Mouse (Mus musculus) stomach, postnatal 0 days (tissue): ENCODE data around the gene Tigd4. TPM values are rescaled to one million over a fixed set of nuclear protein-coding genes. Genes with fewer than 3 reads are reported as not detected.

Experiments used
- ATAC-seq: fragments of 200-750 bp; cut with Nextera tagmentation; 2 replicates; pipeline ENCODE4 v1.8.0; 2017; ENCODE audit not compliant: low FRiP score, low TSS enrichment
- DNase-seq: peaks from one replicate; pipeline ENCODE4 v3.0.0-alpha.2; 2016; ENCODE audit warnings: low spot score
- H3K27ac ChIP-seq: fragments of 300-500 bp; sonication (generic); replicated peaks from 2 replicates; pipeline ENCODE4 v1.5.1; 2014; ENCODE audit warnings: mild to moderate bottlenecking, control low read depth
- H3K27me3 ChIP-seq: fragments of 300-500 bp; sonication (generic); 2 replicates; pipeline ENCODE4 v1.6.1; 2014; ENCODE audit warnings: low read length; ENCODE audit not compliant: control insufficient read depth, insufficient read depth
- H3K36me3 ChIP-seq: fragments of 300-500 bp; sonication (generic); 2 replicates; pipeline ENCODE4 v1.6.1; 2014; ENCODE audit warnings: low read length, mixed read lengths; ENCODE audit not compliant: control insufficient read depth, insufficient read depth
- H3K4me1 ChIP-seq: fragments of 300-500 bp; sonication (generic); replicated peaks from 2 replicates; pipeline ENCODE4 v1.6.1; 2014; ENCODE audit warnings: antibody characterized with exemption; ENCODE audit not compliant: control insufficient read depth, insufficient read depth
- H3K4me2 ChIP-seq: fragments of 300-500 bp; sonication (generic); replicated peaks from 2 replicates; pipeline ENCODE4 v1.6.1; 2014; ENCODE audit warnings: low read depth, mild to moderate bottlenecking, control low read depth, moderate library complexity
- H3K4me3 ChIP-seq: fragments of 300-500 bp; sonication (generic); 2 replicates; pipeline ENCODE4 v1.5.1; 2014; ENCODE audit warnings: low read depth, low read length, control low read depth
- H3K9ac ChIP-seq: fragments of 300-500 bp; sonication (generic); 2 replicates; pipeline ENCODE4 v1.6.1; 2014; ENCODE audit warnings: mild to moderate bottlenecking, low read length, control low read depth, mixed read lengths
- H3K9me3 ChIP-seq: fragments of 300-500 bp; sonication (generic); 2 replicates; pipeline ENCODE4 v1.6.1; 2016; ENCODE audit warnings: low read length; ENCODE audit not compliant: control insufficient read depth
- CTCF ChIP-seq: IDR thresholded peaks from 2 replicates; pipeline ENCODE4 v1.5.1; 2016; ENCODE audit warnings: antibody characterized with exemption, low read depth, mild to moderate bottlenecking, moderate library complexity
- EP300 ChIP-seq: optimal IDR thresholded peaks from 2 replicates; pipeline ENCODE3; 2016; ENCODE audit warnings: antibody characterized with exemption
- WGBS: fragments of 180-500 bp; shearing (Covaris S2); extraction: QIAGEN DNeasy Blood & Tissue Kit; methylation state at CpG from one replicate; pipeline ENCODE4 v1.1.7; 2014; 5-methylcytosine and 5-hydroxymethylcytosine counted together
- polyA plus RNA-seq: library from polyadenylated mRNA; unstranded; fragments of >200 nt; fragmentation: Nextera tagmentation; extraction: Ambion mirVana; gene quantifications from 2 replicates; pipeline ENCODE4 v1.2.1, GENCODE M21; 2015

Tigd4 gene
- polyA plus RNA-seq, 1 experiment from 2014 or later, result 0.15 TPM

GRCm38 (mm10) chr3:84601870-84602495 lies 8.6 kb downstream of the Tigd4 start:
- Histone ChIP-seq H3K4me2 (no peak overlapping the region), H3K9ac (no peak overlapping the region), H3K27ac (peak overlapping the region; percentile 82), H3K36me3 (no peaks in the 10 kb centered on the region), H3K27me3 (no peaks in the 10 kb centered on the region), H3K9me3 (no peaks in the 10 kb centered on the region), H3K4me1 (no peaks in the 10 kb centered on the region), H3K4me3 (no peak overlapping the region)
- TF ChIP-seq CTCF (no peak), EP300 (no peak)
- ATAC-seq (no peak), DNase-seq (no peak)
- WGBS, result 57% methylated on average over 9 of the region's 9 CpGs

GRCm38 (mm10) chr3:84602759-84603158 lies 9.4 kb downstream of the Tigd4 start:
- Histone ChIP-seq H3K4me2 (no peak overlapping the region), H3K9ac (no peak overlapping the region), H3K27ac (peak overlapping the region; percentile 83), H3K27me3 (no peaks in the 10 kb centered on the region), H3K4me3 (no peak overlapping the region), H3K36me3 (no peaks in the 10 kb centered on the region), H3K9me3 (no peaks in the 10 kb centered on the region), H3K4me1 (no peaks in the 10 kb centered on the region)
- ATAC-seq (peak; percentile 43; the same call in 1 of the 2 replicates), DNase-seq (no peak)
- WGBS, result 59% methylated on average over 2 of the region's 2 CpGs
- TF ChIP-seq CTCF, result no peak
- peak; percentile 16 for TF ChIP-seq EP300

DNA sequence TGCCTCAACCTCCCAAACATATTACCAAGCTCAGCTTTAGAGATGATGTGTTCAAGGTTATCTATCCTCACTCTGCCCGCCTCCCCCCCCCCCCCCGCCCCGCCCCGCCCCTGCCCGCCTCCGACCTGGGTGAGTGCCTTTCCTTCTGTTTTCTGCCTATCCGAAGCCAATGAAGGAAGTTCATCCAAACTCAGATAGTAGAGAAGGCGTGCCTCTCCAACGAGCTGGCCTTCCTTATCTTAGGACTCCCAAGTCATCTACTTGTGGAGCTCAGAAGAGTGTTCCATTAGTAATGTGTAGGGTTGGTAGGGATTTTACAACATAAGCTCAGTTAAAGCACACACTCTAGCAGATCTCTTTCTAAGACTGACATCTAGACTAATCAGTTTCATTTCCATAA lies 9.8 kb downstream of the Tigd4 start:
- ATAC-seq (no peak), DNase-seq (no peak)
- H3K4me1 ChIP-seq, result no peaks in the 10 kb centered on the region
- H3K27me3 ChIP-seq, result no peaks in the 10 kb centered on the region
- no peaks in the 10 kb centered on the region for H3K9me3 ChIP-seq
- no peak overlapping the region for H3K4me3 ChIP-seq
- 44% methylated on average over 5 of the region's 9 CpGs for WGBS
- peak overlapping the region; percentile 83 for H3K27ac ChIP-seq
- H3K36me3 ChIP-seq, result no peaks in the 10 kb centered on the region
- no peak for TF ChIP-seq EP300
- no peak for TF ChIP-seq CTCF
- no peak overlapping the region for H3K4me2 ChIP-seq
- no peak overlapping the region for H3K9ac ChIP-seq

GRCm38 (mm10) chr3:84610183-84610710 lies 16.9 kb downstream of the Tigd4 start:
- Histone ChIP-seq H3K9me3 (no peaks in the 10 kb centered on the region), H3K27ac (no peak overlapping the region), H3K27me3 (no peaks in the 10 kb centered on the region), H3K4me1 (no peaks in the 10 kb centered on the region), H3K36me3 (no peaks in the 10 kb centered on the region), H3K9ac (no peak overlapping the region), H3K4me2 (no peak overlapping the region), H3K4me3 (no peak overlapping the region)
- WGBS, result 61% methylated on average over 9 of the region's 9 CpGs
- TF ChIP-seq CTCF (no peak), EP300 (no peak)
- ATAC-seq (peak; percentile 91), DNase-seq (peak; percentile 41)

DNA sequence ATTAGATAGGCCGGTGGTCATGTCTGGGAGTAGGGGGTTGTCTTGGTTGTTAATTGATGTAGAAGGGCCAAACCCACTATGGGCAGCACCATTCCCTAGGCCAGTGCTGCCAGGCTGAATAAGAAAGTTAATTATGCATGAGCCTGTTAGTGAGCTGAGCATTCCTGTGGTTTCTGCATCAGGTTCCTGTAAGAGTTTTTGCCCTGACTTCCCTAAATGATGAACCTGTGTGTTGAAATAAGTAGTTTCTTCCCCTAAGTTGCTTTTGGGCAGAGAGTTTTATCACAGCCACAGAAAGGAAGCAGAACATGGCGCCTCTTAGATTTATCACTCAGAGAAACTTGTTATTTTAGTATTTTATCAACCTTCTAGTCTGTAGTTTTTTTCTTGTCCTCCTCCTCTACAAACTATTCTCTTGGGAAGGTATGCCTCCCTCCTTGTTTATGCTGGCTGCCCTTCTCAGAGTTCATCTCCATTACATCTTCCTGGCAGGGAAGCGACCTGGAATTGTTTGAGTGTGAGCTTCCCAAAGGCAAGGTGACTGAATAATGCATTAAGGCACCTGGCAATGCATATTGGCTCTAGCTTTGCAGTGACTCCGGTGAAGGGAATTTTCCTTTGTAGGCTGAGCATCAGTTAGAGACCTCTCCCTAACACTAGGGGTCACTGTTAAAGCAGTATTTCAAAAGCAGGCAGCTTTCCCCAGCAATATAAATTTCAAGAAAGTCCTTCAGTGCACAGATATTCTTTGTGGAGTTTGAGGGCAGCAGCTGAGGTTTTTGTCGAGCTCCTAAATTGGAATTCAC lies 21.9 kb downstream of the Tigd4 start:
- DNase-seq, result no peak
- WGBS, result 29% methylated on average over 5 of the region's 5 CpGs

DNA sequence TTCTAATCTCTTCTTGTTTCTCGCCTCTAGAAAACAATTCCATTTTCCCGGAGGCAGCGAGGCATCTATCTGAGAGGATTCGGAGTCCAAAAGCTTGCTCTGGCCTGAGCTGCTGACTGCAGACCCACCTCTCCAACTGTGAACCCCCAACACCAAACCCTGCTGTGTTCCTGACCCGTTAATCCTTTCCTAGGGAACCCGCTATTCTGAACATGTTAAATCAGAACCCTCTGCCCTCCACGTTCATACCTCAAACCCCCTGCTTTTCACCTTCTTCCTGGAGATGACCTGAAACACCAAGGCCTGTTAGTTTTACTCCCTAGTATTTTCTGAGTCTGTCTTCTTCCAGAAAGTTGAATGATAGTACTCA lies 22.5 kb downstream of the Tigd4 start:
- no peak for TF ChIP-seq EP300
- no peak for TF ChIP-seq CTCF
- ATAC-seq (no peak), DNase-seq (no peak)
- 43% methylated on average over 7 of the region's 7 CpGs for whole genome bisulfite sequencing
- Histone ChIP-seq H3K27ac (no peak overlapping the region), H3K27me3 (no peaks in the 10 kb centered on the region), H3K4me2 (no peak overlapping the region), H3K9me3 (no peaks in the 10 kb centered on the region), H3K4me1 (no peaks in the 10 kb centered on the region), H3K9ac (no peak overlapping the region), H3K36me3 (no peaks in the 10 kb centered on the region), H3K4me3 (no peak overlapping the region)

More for the DNA sequence above, 21.9 kb downstream of the Tigd4 start:
- no peaks in the 10 kb centered on the region for H3K27me3 ChIP-seq
- H3K27ac ChIP-seq, result no peak overlapping the region
- ATAC-seq, result no peak
- H3K9ac ChIP-seq, result no peak overlapping the region
- H3K9me3 ChIP-seq, result no peaks in the 10 kb centered on the region
- TF ChIP-seq CTCF (peak; percentile 86), EP300 (no peak)
- no peaks in the 10 kb centered on the region for H3K36me3 ChIP-seq
- no peak overlapping the region for H3K4me2 ChIP-seq
- H3K4me1 ChIP-seq, result no peaks in the 10 kb centered on the region
- no peak overlapping the region for H3K4me3 ChIP-seq
